Mouse (Mus musculus): ENCODE results near the gene Gm49358. TPM values are rescaled to one million over a fixed set of nuclear protein-coding genes. Genes with fewer than 3 reads are reported as not detected.

The Gm49358 gene
- polyA plus RNA-seq, 1 experiment from 2014 or later = not detected

DNA sequence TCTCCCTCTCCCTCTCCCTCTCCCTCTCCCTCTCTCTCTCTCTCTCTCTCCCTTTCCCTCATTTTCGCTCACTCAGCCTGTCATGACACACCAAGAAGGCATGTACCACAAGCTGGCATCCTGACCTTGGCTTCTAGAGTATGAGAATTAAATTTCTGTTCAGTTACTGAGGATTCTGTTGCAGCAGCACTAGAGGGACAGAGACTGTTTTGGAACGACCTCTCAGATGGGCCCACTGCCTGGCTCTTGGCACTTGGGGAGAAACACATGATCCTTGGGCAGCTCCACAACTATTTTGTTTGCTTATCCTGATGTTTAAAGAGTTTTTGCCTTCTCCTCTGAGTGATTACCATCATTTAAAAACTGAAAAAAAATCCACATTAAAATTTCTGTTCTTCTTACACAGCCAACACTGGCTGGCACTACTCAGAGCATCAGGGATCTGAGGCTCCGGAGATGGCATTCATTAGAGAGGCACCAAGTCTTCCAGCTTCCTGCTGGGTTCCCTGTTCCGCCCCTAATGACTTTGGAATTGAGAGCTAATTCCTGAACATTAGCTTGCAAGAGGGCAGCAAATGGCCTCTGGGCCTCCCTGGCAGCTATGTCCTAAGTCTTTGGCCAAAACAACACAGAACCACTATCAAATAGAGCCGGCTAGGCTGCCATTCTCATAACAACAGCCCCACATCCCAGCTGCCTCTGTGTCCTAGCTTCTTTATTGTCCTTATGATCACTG, 116.5 kb downstream of the Gm49358 start:
- Histone ChIP-seq H3K4me3 (ENCODE audit: low read depth, low read length) (no peak overlapping the region), H3K4me2 (ENCODE audit: low read length) (no peak overlapping the region), H3K9ac (ENCODE audit: low read length) (no peak overlapping the region), H3K9me3 (ENCODE audit: control insufficient read depth, low read length) (no peaks in the 10 kb centered on the region), H3K4me1 (replicated peaks; ENCODE audit: control insufficient read depth, insufficient read depth, low read length) (no peaks in the 10 kb centered on the region), H3K36me3 (ENCODE audit: control insufficient read depth, insufficient read depth, low read length) (no peaks in the 10 kb centered on the region), H3K27ac (ENCODE audit: low read depth) (no peak overlapping the region), H3K27me3 (replicated peaks; ENCODE audit: control insufficient read depth, insufficient read depth, low read length) (no peaks in the 10 kb centered on the region)
- 53% methylated on average over 5 of the region's 5 CpGs for WGBS
- no peak for ATAC-seq (replicated peaks; ENCODE audit: low FRiP score, low TSS enrichment, low read depth)
- DNase-seq (ENCODE audit: low spot score) = no peak

DNA sequence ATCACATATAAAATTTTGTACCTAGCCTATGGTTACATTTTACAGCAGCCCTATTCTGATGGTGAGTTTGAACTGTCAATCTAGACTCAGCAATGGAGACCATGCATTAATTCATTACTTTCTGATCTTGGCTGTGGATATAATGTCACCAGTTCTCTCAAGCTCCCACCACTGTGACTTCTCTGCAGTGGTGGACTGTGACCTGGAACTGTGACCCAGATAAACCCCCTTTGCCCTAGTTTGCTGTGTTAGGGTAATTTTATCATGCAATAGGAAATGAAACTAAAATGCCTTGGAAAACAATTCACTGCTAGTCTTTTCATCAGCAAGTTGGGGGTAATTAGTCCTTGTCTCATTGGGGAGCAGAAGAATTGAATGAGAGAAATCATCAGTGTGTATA, 117.7 kb downstream of the Gm49358 start:
- DNase-seq (ENCODE audit: low spot score) (no peak), ATAC-seq (replicated peaks; ENCODE audit: low FRiP score, low TSS enrichment, low read depth) (no peak)
- Histone ChIP-seq H3K9me3 (ENCODE audit: control insufficient read depth, low read length) (no peaks in the 10 kb centered on the region), H3K4me2 (ENCODE audit: low read length) (no peak overlapping the region), H3K36me3 (ENCODE audit: control insufficient read depth, insufficient read depth, low read length) (no peaks in the 10 kb centered on the region), H3K9ac (ENCODE audit: low read length) (no peak overlapping the region), H3K27ac (ENCODE audit: low read depth) (no peak overlapping the region), H3K4me1 (replicated peaks; ENCODE audit: control insufficient read depth, insufficient read depth, low read length) (no peaks in the 10 kb centered on the region), H3K27me3 (replicated peaks; ENCODE audit: control insufficient read depth, insufficient read depth, low read length) (no peaks in the 10 kb centered on the region), H3K4me3 (ENCODE audit: low read depth, low read length) (no peak overlapping the region)

Other genes starting within 250 kb of the Gm49358 start
- 459 and 488 TPM in 2 replicates for gene Hsp90b1, start 58.5 kb upstream of the Gm49358 start, polyA plus RNA-seq (2014; fragmentation: Nextera tagmentation; extraction: Ambion mirVana)
- gene Ttc41, start 58.2 kb upstream of the Gm49358 start, polyA plus RNA-seq (2014; fragmentation: Nextera tagmentation; extraction: Ambion mirVana) = 3.5 and 3.7 TPM in 2 replicates
- gene Nt5dc3, start 15.0 kb downstream of the Gm49358 start, polyA plus RNA-seq (2014; fragmentation: Nextera tagmentation; extraction: Ambion mirVana) = 1.9 and 2.2 TPM in 2 replicates
- 1.3 and 2.6 TPM in 2 replicates for gene Stab2, start 244.1 kb downstream of the Gm49358 start, polyA plus RNA-seq (2014; fragmentation: Nextera tagmentation; extraction: Ambion mirVana)

Measured in intestine, embryonic 14.5 days (tissue).